Mouse (Mus musculus): ENCODE data around the gene Alyref.
A peak's percentile ranks its signal among the peaks of the same experiment; 100 is the strongest.

Alyref gene

GRCm38 (mm10) chr11:120598283-120598989 is at the start of gene Alyref, which contains the start of gene Anapc11:
TSS of gene Alyref (minus strand) at chr11:120598365.
TSS of gene Anapc11 (plus strand) at chr11:120598421.
- DNase-seq (ENCODE audit: low read depth, low spot score), result peak; percentile 95

DNA sequence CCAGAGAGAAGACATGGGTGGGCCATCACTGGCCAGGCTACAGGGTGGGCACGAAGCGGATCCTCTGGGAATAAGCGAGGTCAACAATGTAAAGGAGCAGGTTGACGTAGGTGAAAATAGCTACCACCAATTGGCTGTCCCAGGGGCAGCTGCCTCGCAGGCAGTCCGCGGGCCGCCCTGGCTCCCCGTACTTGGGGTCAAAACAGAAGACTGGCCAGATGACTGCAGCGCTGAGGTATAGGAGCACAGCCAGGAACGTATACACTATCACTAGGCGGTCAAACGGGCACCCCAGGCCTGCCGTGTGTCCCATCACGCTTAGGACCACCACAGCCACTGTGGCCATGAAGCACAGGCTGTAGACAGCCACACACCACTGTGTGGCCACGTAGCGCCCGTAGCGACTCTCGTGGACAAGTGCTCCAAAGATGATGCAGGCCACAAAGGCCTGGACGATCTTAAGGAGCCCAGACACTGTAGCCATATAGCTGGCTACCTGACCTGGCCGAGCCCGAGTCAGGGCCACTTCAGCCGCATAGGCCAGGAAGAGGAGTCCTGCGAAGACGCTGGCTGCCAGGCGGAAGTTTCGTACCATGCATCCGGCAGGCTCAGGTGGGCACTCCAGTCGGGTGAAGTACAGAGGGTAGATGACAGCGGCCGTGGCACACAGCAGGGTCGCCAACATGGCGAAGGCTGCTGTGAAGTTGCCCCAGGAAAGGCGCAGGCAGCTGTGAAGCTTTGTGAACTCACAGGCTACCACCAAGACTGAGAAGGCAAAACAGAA is 49.1 kb upstream of the Alyref start:
- no peak for DNase-seq (ENCODE audit: low read depth, low spot score)

- DNase-seq (ENCODE audit: low read depth, low spot score), result peak; percentile 97
These were observed 45.4 kb upstream of the Alyref start, which contains the start of gene Pycr1 for GRCm38 (mm10) chr11:120643601-120643987. TSS of gene Pycr1 (minus strand) at chr11:120643769.

DNA sequence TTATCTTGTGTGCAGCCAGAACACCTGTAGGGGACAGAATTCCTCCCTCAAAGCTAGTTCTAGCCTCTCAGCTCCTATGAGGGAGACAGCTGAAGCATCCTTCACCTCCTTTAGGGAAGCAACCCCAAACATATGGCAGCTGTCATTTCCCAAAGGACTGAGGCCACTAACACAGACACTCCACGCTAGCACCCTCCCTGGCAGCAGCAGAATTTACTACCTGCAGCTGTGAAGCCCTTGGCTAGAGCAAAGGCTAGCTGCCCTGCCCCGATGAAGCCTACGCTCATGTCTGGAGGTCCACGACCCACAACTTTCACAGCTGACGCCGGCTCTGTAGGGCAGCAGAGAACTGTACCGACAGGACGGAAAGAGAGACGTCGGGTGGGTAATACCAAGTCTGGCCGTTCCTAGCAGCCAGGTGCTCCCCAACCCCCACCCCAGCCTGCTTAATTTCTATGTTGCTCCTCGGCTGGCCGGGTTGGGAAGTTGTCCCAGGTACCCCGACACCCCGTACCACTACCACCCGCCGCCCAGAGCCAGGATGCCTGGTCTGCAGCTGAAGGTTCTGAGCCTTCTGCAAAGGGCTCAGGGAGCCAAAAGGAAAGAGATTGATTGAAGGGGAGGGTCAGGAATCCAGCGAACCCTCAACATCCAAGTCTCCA is 44.9 kb upstream of the Alyref start:
- DNase-seq (ENCODE audit: low read depth, low spot score), result no peak

DNA sequence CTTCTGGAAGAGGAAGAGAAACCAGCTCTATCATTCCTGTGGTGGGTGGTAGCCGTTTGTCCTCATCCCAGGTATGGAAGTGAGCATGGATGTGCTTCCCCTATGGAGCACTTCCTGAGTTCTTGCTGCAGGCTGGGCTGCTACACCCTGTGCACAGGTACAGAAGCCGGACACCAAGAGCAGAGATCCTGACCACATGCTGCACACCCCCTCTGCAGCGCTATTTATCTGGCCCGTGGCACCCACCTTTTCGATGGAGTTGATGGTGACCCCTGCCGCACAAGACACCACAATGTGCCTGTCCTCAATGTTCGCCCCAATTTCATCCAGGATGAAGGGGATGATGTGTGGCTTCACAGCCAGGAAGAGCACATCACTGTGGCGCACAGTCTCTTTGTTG is 43.7 kb upstream of the Alyref start:
- no peak for DNase-seq (ENCODE audit: low read depth, low spot score)

DNA sequence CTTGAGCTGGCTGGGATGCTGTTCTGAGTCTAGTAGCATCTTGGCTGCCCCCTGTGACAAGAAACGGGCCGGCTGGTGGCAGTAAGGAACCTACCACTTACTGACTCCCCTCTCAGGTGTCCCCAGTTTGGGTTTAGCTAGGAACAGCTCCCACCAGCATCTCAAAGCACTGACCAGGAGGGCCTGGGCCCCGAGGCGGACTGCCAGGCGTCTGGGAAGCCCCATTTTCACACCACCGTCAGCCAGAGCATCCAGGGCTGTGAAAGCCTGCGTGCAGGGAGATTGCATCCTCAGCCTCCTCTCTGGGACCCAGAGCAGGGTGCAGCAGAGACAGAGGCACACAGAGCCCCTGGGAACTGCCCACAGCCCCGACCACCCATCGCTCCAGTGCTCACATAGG is 43.1 kb upstream of the Alyref start:
- DNase-seq (ENCODE audit: low read depth, low spot score), result no peak

DNA sequence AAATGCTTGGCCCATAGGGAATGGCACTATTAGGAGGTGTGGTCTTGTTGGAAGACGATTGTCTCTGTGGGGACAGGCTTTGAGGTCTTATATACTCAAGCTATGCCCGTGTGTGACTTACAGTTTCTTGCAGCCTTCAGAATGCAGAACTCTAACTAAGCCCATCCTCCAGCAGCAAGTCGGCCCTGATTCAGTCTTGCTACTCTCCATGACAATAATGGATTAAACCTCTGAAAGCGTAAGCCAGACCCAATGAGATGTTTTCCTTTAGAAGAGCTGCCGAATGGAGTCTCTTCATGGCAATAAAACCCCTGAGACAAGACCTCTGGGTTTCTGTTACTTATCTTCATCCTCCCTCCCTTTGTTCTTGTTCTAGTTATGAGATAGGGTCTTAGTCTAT is 36.6 kb upstream of the Alyref start:
- no peak for DNase-seq (ENCODE audit: low read depth, low spot score)

DNA sequence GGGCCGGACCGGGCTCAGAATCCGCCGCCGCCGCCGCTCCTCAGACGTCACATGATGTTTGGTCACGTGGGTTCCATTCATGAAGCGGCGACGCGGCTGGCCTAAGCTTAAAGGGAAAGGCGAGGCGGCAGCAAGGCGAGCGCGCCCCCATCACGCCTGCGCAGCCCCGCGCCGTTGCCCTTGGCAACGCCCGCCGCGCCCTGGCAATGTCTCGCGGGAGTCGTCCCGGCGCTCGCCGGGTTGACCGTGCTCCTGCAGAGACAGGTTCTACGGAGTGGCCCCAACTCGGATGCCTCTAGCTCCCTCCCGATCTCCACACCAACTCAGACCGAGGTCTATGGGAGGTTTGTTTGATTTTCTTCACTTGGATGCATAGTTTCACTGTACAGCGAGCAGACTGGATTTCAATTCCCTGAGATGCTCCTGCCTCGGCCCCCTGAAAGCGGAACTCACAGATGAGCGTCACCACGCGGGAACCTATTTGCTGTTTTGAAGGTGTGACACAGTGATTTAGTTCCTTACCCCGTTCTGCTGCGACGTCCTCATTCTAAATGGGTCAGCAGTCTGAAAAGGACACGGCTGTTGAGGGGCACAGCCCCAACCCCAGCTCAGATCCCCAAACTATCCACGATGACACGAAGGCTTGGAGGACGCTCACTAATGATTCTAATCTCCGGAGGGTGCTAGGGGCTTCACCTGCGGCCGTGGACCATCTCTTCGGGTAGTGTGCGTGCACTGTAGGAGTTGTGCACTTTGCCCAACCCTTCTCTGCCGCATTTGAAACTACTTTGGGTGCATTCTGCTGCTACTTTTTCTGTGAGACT is 35.6 kb upstream of the Alyref start, which contains the start of gene Mafg:
TSS of gene Mafg (minus strand) at position 81 of the 824 bp plus-strand sequence.
- peak; percentile 97 for DNase-seq (ENCODE audit: low read depth, low spot score)

DNA sequence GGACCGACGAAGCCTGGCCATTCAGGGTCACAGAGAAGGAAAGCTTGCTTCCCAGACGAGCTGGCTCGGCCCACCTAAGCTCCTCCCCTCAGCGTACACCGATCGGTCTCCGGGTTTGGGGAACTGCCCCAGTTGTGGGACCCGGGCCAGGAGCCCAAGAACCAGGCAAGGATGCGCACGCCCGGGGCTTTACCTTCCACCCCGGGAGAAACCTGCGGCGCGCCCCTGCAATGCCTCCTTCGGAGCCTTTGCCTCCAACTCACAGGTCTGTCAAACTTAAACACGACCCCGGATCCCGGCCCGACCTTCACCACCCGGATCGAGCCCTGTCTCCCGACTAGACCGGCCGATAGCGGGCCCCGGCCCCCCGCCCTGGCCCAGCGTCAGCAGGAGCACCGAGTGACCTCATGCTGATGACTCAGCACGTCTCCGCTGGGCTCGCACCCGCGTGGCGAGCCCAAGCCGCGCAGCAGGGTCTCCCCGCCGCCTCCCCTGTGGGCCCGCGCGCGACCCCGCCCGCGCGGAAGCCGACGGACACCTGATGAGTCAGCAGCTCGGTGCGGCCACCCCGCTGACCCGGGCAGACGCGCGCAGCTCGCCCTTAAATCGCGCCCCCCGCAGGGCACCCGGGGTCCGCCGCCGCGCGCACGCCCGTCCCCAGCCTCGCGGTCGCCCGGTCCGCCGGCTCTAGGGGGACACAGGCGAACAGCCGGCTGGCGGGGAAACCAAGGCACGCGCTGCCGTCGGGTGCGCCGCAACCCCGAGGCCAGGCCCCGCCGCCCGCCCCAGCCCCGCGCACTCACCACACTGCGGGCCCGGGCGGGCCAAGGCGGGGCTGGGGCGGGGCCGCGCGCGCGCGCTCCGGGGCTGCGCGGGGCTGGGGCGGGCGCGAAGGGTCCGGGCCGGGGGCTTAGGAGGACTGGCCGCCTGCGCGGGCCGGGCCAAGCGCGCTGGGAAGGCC is 34.7 kb upstream of the Alyref start:
- peak; percentile 72 for DNase-seq (ENCODE audit: low read depth, low spot score)

- no peak for DNase-seq (ENCODE audit: low read depth, low spot score)
These were observed 33.7 kb upstream of the Alyref start for GRCm38 (mm10) chr11:120631726-120632448.

DNA sequence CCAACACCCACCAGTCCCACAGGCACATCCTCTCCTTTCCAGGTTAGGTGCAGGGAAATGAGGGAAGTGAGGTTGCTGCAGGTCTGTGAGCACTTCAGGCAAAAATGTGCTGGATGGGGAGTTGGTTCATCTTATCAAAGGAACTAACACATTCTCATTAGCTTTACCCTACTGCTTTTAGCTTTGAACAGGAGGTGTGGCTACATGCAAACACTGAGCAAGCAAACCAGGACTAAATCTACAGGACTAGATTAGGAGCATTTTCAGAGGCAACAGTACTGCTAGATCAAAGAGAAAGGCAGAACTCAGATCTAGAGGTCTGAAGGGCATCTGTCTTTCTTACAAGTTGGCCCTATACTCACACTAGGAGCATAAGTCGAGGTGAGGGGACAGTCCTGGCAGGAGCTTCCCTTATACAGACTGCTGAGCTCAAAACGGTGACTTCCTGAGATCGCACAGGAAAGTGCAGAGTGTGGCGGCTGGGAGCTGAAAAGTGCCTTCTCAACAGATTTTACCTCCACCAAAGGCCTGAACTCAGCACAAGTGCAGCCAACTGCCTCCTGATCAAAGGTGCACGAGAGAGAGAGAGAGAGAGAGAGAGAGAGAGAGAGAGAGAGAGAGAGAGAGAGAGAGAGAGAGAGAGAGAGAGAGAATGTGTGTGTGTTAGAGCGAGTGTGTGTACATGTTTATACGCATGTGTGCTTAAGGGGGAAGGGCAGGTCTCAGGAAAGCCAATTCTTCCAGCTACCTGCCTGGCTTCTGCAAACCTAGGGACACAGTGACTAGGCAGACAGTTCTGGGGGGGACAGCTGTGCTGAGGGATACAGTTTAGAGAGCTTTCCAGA is 32.9 kb upstream of the Alyref start:
- no peak for DNase-seq (ENCODE audit: low read depth, low spot score)

- DNase-seq (ENCODE audit: low read depth, low spot score), result no peak
These were observed 32.3 kb upstream of the Alyref start for GRCm38 (mm10) chr11:120630401-120630871.

DNA sequence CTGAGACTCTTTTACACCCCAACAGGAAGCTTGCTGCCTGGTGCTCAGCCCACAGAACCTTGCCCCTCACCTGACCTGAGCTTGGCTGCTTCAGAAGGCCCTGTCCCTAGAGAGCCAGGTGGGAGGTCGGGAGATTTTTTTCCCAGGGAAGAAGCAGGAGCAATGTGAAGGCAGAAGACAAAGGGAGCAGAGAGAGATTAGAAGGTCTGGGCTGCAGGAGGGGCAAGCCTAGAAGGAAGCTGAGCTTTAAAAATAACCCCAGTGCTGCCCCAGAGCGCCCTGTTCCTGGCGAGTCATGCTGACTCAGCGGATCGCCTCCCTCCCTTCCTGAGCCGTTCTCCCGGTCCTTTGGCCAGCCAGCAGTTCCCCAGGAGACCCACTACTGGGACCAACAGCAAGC is 31.7 kb upstream of the Alyref start:
- no peak for DNase-seq (ENCODE audit: low read depth, low spot score)

DNA sequence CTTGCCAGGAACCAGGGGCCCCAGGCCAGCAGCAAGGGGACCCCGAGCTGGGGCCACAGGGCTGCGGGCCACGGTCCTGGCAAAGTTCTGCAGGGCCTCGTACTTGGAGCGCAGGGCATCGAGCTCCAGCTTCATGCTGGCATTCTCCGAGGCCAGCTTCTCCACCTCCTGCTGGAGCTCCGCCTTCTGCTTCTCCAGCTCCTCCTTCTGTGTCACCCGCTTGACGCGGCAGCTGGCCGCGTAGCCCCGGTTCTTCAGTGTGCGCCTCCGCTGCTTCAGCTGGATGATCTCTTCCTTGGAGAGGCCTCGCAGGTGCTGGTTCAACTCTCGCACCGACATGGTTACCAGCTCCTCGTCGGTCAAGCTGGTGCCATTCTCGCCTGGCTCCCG is 31.2 kb upstream of the Alyref start:
- DNase-seq (ENCODE audit: low read depth, low spot score), result no peak

DNA sequence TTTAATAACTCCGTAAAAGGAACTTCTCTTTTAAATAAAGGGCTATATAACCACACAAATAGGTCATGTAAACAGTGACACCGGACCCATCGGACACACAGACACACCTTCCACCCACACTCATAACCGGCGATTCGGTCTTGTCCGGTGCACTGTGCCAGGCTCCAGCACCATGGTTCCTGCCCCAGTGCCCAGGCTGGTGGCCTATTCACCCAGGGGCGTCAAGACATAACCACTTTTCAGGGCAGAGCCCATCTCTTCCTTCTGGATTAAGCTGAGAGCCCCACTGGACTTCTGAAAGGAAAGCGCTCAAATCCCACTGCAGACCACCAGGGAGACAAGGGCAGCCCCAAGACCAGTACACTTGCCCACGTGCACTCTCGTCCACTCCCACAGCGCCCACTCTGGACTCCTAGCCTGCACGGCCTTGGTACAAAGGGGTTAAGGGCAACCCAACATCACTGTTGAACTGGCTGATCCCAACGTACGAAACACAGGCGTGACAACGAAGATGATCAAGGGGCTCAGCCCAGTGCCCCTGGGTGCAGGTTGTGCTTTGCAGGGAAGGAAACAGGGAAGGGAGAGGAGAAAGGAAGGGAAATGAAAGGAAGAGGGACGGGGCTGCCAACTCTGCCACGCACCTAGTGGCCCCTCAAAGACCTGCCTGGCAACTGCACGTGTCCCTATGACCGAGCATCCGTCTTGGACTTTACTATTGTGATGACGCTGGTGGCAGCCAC is 30.6 kb upstream of the Alyref start:
- no peak for DNase-seq (ENCODE audit: low read depth, low spot score)

GRCm38 (mm10) chr11:120627468-120628300 is 29.5 kb upstream of the Alyref start:
- DNase-seq (ENCODE audit: low read depth, low spot score), result no peak
